Mouse (Mus musculus): Measurements from ENCODE around the gene Gm4133.
"Not testable (repeated sequence)": the region's sequence is repeated elsewhere in the genome, so short reads cannot be mapped to it uniquely, and the experiment has no call there.

GRCm38 (mm10) chr7:20375310-20375709, 41.4 kb upstream of the Gm4133 start, which contains the start of gene Gm5728:
- not testable (repeated sequence) for TF ChIP-seq MAX (IDR thresholded peaks at IDR 0.05; ENCODE audit: low read depth); POLR2A (IDR thresholded peaks at IDR 0.05; ENCODE audit: insufficient read length, low read depth); CEBPB (IDR thresholded peaks at IDR 0.05; ENCODE audit: insufficient read depth, poor library complexity, severe bottlenecking); USF1 (IDR thresholded peaks at IDR 0.05; ENCODE audit: low read depth); TCF12 (IDR thresholded peaks at IDR 0.05; ENCODE audit: insufficient read depth, poor library complexity, severe bottlenecking); MYOG (IDR thresholded peaks at IDR 0.05; ENCODE audit: control insufficient read depth in 1 of 3, insufficient read depth in 1 of 3, insufficient read length in 2 of 3, low read depth in 2 of 3); POLR2AphosphoS2 (IDR thresholded peaks at IDR 0.05; ENCODE audit: insufficient read length, low read depth); REST (IDR thresholded peaks at IDR 0.05; ENCODE audit: insufficient read depth, insufficient read length)
